Mouse (Mus musculus) neural tube, embryonic 12.5 days (tissue): ENCODE measurements around the gene Olfr350. TPM values are rescaled to one million over a fixed set of nuclear protein-coding genes. Genes with fewer than 3 reads are reported as not detected.

Source experiments
- ATAC-seq: fragments of 200-750 bp; cut with Nextera tagmentation; 2 replicates; pipeline ENCODE4 v1.8.0; 2017; ENCODE audit warnings: low read depth, mild to moderate bottlenecking, moderate TSS enrichment, moderate library complexity; ENCODE audit not compliant: low FRiP score
- H3K27ac ChIP-seq: fragments of 300-500 bp; sonication (generic); 2 replicates; pipeline ENCODE4 v1.5.1; 2016
- H3K27me3 ChIP-seq: fragments of 300-500 bp; sonication (generic); replicated peaks from 2 replicates; pipeline ENCODE4 v1.6.1; 2016; ENCODE audit warnings: mild to moderate bottlenecking
- H3K36me3 ChIP-seq: fragments of 300-500 bp; sonication (generic); 2 replicates; pipeline ENCODE4 v1.6.1; 2016; ENCODE audit warnings: mild to moderate bottlenecking
- H3K4me1 ChIP-seq: fragments of 300-500 bp; sonication (generic); 2 replicates; pipeline ENCODE4 v1.6.1; 2016
- H3K4me2 ChIP-seq: fragments of 300-500 bp; sonication (generic); replicated peaks from 2 replicates; pipeline ENCODE4 v1.6.1; 2016; ENCODE audit warnings: mild to moderate bottlenecking
- H3K4me3 ChIP-seq: fragments of 300-500 bp; sonication (generic); 2 replicates; pipeline ENCODE4 v1.5.1; 2016
- H3K9ac ChIP-seq: fragments of 300-500 bp; sonication (generic); 2 replicates; pipeline ENCODE4 v1.6.1; 2016; ENCODE audit warnings: mild to moderate bottlenecking
- H3K9me3 ChIP-seq: fragments of 300-500 bp; sonication (generic); 2 replicates; pipeline ENCODE4 v1.6.1; 2016; ENCODE audit warnings: mild to moderate bottlenecking
- WGBS: fragments of 180-500 bp; shearing (Covaris S2); methylation state at CpG from one replicate; pipeline ENCODE4 v1.1.7; 2016; 5-methylcytosine and 5-hydroxymethylcytosine counted together
- polyA plus RNA-seq: library from polyadenylated mRNA; unstranded; fragments of >200 nt; fragmentation: Nextera tagmentation; extraction: Ambion mirVana; gene quantifications from 2 replicates; pipeline ENCODE4 v1.2.1, GENCODE M21; 2016

Gene Olfr350
- not detected in 2 replicates for polyA plus RNA-seq

GRCm38 (mm10) chr2:36846010-36846409 is at the start of gene Olfr350:
Olfr350 (plus strand) TSS chr2:36846310.
- Histone ChIP-seq H3K27me3 (no peaks in the 10 kb centered on the region), H3K27ac (no peak within 1 kb of the TSS), H3K9me3 (peaks cover 15% of the 10 kb centered on the region), H3K4me1 (no peaks in the 10 kb centered on the region), H3K9ac (no peak within 1 kb of the TSS), H3K36me3 (no peaks in the 10 kb centered on the region), H3K4me2 (no peak within 1 kb of the TSS), H3K4me3 (no peak within 1 kb of the TSS)
- WGBS: 82% methylated on average over 1 of the region's 1 CpGs
- ATAC-seq: no peak

DNA sequence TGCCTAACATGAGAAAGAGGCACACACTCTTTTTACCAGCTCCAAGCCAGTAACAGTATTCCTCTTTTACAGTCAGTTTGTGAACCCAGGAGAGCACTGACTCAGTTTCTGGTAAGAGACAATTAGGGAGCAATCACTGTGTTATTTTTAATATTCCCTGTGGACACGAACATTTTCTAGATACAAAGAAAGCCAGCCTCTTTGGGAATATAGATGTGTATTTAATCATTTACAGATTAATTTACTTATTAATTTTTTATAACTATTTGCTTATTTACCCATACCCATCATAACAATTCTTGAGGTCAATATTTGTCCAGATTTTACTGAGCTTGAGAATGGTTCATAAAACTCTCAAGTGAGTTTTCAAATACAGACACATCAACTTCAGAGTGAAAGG is 29.2 kb upstream of the Olfr350 start, which contains the start of gene Olfr3:
TSS of gene Olfr3 (minus strand) at position 101 of the 400 bp plus-strand sequence.
- no peak within 1 kb of the TSS for H3K4me2 ChIP-seq
- 80% methylated on average over 1 of the region's 1 CpGs for WGBS
- ATAC-seq: no peak

GRCm38 (mm10) chr2:36862560-36862959 is 16.4 kb downstream of the Olfr350 start, which contains the start of gene Olfr351:
Olfr351 (minus strand) TSS chr2:36862660.
- H3K27ac ChIP-seq: no peak within 1 kb of the TSS
- ATAC-seq: no peak
- no peaks in the 10 kb centered on the region for H3K36me3 ChIP-seq
- WGBS: 76% methylated on average over 1 of the region's 1 CpGs
- no peaks in the 10 kb centered on the region for H3K27me3 ChIP-seq
- no peak within 1 kb of the TSS for H3K4me2 ChIP-seq
- no peak within 1 kb of the TSS for H3K4me3 ChIP-seq
- H3K9me3 ChIP-seq: peaks cover 23% of the 10 kb centered on the region; the same call in 1 of the 2 replicates
- no peak within 1 kb of the TSS for H3K9ac ChIP-seq
- no peaks in the 10 kb centered on the region for H3K4me1 ChIP-seq

More for the DNA sequence above, 29.2 kb upstream of the Olfr350 start, which contains the start of gene Olfr3:
- Histone ChIP-seq H3K27ac (no peak within 1 kb of the TSS), H3K4me3 (no peak within 1 kb of the TSS), H3K4me1 (no peaks in the 10 kb centered on the region), H3K9me3 (peaks cover 27% of the 10 kb centered on the region), H3K27me3 (no peaks in the 10 kb centered on the region), H3K9ac (no peak within 1 kb of the TSS), H3K36me3 (no peaks in the 10 kb centered on the region)

DNA sequence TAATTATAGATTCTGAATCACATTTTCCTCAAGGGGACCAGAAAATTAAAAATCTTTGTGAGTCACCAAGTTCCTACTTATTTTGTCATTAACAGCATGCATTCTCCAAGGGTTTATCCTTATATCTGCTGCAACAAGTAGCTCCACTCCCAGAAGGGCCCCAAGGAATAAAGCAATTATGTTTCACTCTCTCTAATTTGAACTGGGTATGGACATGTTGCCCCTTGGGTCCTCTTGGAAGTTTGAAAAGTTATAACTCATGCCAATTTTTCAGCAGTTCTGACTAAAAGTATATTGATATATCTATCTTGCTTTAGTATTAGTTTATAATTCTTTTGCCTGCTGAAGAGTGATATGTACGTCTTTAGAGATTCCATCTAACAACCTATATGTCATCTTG is 22.1 kb downstream of the Olfr350 start, which contains the start of gene Olfr352:
TSS of gene Olfr352 (plus strand) at position 301 of the 400 bp plus-strand sequence.
- H3K4me2 ChIP-seq: no peak within 1 kb of the TSS
- H3K27ac ChIP-seq: no peak within 1 kb of the TSS
- H3K9me3 ChIP-seq: peaks cover 21% of the 10 kb centered on the region; the same call in 1 of the 2 replicates
- no peaks in the 10 kb centered on the region for H3K27me3 ChIP-seq
- 78% methylated on average over 1 of the region's 1 CpGs for WGBS
- no peaks in the 10 kb centered on the region for H3K4me1 ChIP-seq
- no peak for ATAC-seq
- no peak within 1 kb of the TSS for H3K9ac ChIP-seq
- H3K4me3 ChIP-seq: no peak within 1 kb of the TSS
- H3K36me3 ChIP-seq: no peaks in the 10 kb centered on the region

DNA sequence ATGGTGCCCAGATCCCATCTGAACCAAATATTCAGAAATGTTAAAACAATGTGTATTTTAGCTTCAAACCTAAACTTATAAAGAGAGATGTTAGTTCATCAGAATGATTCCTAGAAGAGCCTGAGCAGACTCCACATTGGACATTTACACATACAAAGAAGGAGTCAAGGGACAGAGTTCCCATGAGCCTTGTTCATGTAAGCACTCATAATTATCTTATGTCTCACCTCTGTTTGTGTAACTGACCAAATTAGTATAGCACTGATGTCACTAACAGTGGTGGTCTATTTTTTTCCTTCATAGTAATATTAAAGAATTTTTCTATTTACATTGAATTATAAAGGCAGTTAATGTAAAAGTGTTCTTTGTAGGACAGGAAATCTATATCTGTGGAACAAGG is 46.7 kb downstream of the Olfr350 start, which contains the start of gene Olfr353:
TSS of gene Olfr353 (minus strand) at position 101 of the 400 bp plus-strand sequence.
- Histone ChIP-seq H3K9me3 (peaks cover 24% of the 10 kb centered on the region), H3K4me1 (no peaks in the 10 kb centered on the region), H3K36me3 (no peaks in the 10 kb centered on the region), H3K9ac (no peak within 1 kb of the TSS), H3K4me2 (no peak within 1 kb of the TSS), H3K27me3 (no peaks in the 10 kb centered on the region), H3K27ac (no peak within 1 kb of the TSS), H3K4me3 (no peak within 1 kb of the TSS)
- no peak for ATAC-seq

GRCm38 (mm10) chr2:36897114-36897513 is 51.0 kb downstream of the Olfr350 start:
- no peak overlapping the region for H3K4me3 ChIP-seq
- H3K9ac ChIP-seq: no peak overlapping the region
- no peaks in the 10 kb centered on the region for H3K27me3 ChIP-seq
- no peaks in the 10 kb centered on the region for H3K36me3 ChIP-seq
- peaks cover 31% of the 10 kb centered on the region for H3K9me3 ChIP-seq
- H3K4me2 ChIP-seq: no peak overlapping the region
- ATAC-seq: no peak
- H3K4me1 ChIP-seq: no peaks in the 10 kb centered on the region
- H3K27ac ChIP-seq: no peak overlapping the region

Other genes starting within 250 kb of the Olfr350 start
- not detected in 2 replicates for gene Olfr345, start 206.3 kb upstream of the Olfr350 start, polyA plus RNA-seq
- gene Olfr346, start 160.5 kb upstream of the Olfr350 start, polyA plus RNA-seq: not detected in 2 replicates
- not detected in 2 replicates for gene Olfr347, start 114.4 kb upstream of the Olfr350 start, polyA plus RNA-seq
- gene Olfr348, start 62.0 kb upstream of the Olfr350 start, polyA plus RNA-seq: not detected in 2 replicates
- gene Olfr50, start 55.8 kb upstream of the Olfr350 start, polyA plus RNA-seq: not detected in 2 replicates
- not detected in 2 replicates for gene Olfr3, start 29.3 kb upstream of the Olfr350 start, polyA plus RNA-seq
- not detected in 2 replicates for gene Olfr351, start 16.4 kb downstream of the Olfr350 start, polyA plus RNA-seq
- gene Olfr352, start 22.1 kb downstream of the Olfr350 start, polyA plus RNA-seq: not detected in 2 replicates
- gene Olfr353, start 46.6 kb downstream of the Olfr350 start, polyA plus RNA-seq: not detected in 2 replicates
- gene Olfr354, start 59.4 kb downstream of the Olfr350 start, polyA plus RNA-seq: not detected in 2 replicates
- gene Olfr355, start 82.6 kb downstream of the Olfr350 start, polyA plus RNA-seq: not detected in 2 replicates
- not detected in 2 replicates for gene Olfr356, start 90.8 kb downstream of the Olfr350 start, polyA plus RNA-seq
- not detected in 2 replicates for gene Olfr357, start 147.5 kb downstream of the Olfr350 start, polyA plus RNA-seq
- gene Olfr358, start 163.0 kb downstream of the Olfr350 start, polyA plus RNA-seq: not detected in 2 replicates
- not detected in 2 replicates for gene Olfr360, start 219.4 kb downstream of the Olfr350 start, polyA plus RNA-seq
- not detected in 2 replicates for gene Olfr361, start 243.0 kb downstream of the Olfr350 start, polyA plus RNA-seq